15 mouse cellular contexts compared by ENCODE assay signal in the genomic region with DNA sequence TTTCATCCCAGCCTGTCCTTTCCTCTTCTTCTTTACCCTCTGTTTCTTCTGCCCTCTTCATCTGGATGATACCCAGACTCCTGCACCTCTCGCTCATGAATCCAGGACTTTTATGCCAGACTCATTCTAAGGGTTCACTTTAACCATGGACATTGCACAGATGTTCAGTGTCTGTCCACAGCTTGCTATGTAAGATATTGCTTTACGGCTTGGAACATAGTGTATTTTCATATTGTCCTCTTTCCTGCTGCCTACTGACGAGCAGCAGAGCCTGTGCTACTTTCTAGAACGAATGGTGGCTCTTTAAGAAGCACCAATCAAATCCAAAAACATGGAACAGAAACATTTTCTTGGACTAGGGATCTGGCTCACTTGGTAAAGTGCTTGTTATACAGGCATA.
"Had no signal": no experiment of that assay in that cellular context is flagged by ENCODE, and none has a peak within 500 bp of the region (broad histone marks: within the 10 kb centered on the region; RNA-seq: fewer than 3 reads in every experiment).

No protein-coding gene starts in this region.

- H3K36me3 ChIP-seq: limb, embryonic 15.5 days; liver, embryonic 12.5 days; midbrain, embryonic 13.5 days; midbrain, embryonic 15.5 days; neural tube, embryonic 12.5 days had no signal

- DNase-seq: right cerebral cortex, postnatal 25 days; right cerebral cortex, postnatal 4 days; spleen, adult 18-20 months; thymus, adult 2 months; thymus, postnatal 25 days; thymus, postnatal 4 days had no signal

- H3K9me3 ChIP-seq: limb, embryonic 15.5 days; liver, embryonic 12.5 days; midbrain, embryonic 15.5 days; neural tube, embryonic 12.5 days had no signal

- H3K27me3 ChIP-seq: limb, embryonic 15.5 days; liver, embryonic 12.5 days; megakaryocyte, embryonic 14.5 days; midbrain, embryonic 13.5 days; midbrain, embryonic 15.5 days; neural tube, embryonic 12.5 days had no signal

- H3K4me2 ChIP-seq: limb, embryonic 15.5 days; liver, embryonic 12.5 days; midbrain, embryonic 11.5 days; midbrain, embryonic 13.5 days; midbrain, embryonic 15.5 days; neural tube, embryonic 12.5 days had no signal

- H3K4me3 ChIP-seq: limb, embryonic 15.5 days; liver, embryonic 12.5 days; midbrain, embryonic 13.5 days; midbrain, embryonic 15.5 days; neural tube, embryonic 12.5 days had no signal

- H3K9ac ChIP-seq: limb, embryonic 15.5 days; liver, embryonic 12.5 days; liver, embryonic 14.5 days; midbrain, embryonic 13.5 days; midbrain, embryonic 15.5 days; neural tube, embryonic 12.5 days had no signal

- H3K4me1 ChIP-seq: limb, embryonic 15.5 days; liver, embryonic 12.5 days; megakaryocyte, embryonic 14.5 days; midbrain, embryonic 13.5 days; midbrain, embryonic 15.5 days; neural tube, embryonic 12.5 days had no signal

- ATAC-seq: liver, embryonic 12.5 days; midbrain, embryonic 13.5 days; midbrain, embryonic 15.5 days had no signal

- H3K27ac ChIP-seq: limb, embryonic 15.5 days; liver, embryonic 12.5 days; liver, embryonic 14.5 days; macrophage; midbrain, embryonic 13.5 days; midbrain, embryonic 15.5 days; neural tube, embryonic 12.5 days had no signal
